8 mouse cellular contexts compared by ENCODE assay signal in the genomic region with DNA sequence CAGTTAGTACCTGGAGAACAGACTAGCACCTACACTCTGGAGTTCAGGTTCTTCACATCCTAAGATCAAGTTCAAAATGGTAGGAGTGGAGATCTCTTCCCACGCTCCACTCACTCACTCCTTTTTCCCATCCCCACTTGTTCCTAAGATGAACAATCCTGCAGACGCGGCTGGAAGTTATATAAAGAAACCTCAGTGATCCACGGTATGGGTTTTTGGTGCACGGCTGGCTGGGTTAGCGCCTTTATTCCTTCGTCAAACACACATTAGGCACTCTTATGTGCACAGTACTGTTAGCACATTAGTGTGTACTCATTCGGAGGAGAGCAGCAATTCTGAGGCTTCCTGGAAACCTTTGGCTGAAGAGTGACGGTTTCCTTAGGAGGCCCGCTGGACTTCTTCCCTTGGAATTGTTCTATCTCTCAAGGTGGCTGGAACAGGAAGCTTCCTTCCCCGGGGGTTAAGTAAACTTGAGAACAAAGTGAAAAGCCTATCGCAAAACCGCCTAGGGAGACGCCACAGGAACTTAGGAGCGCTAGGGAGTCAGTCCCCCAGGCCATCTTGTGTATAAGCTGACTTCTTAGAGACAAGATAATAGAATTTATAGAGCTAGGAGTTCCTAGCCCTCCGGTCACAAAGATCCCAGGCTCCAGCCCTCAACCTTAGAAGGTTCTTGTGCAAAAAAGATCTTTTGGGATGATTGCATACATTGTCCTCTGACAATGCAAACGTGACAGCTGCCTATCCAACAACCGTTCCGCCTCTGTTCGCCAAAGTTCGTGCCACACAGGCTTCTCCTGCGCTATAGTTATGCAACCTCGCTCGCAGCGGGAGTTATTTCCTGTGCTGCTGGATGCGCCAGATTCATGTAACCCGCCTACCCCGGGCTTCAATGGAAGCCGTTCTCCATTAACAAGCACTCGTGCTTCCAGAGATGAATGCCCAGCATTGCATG. TPM values are rescaled to one million over a fixed set of nuclear protein-coding genes. Genes with fewer than 3 reads are reported as not detected.
DNase-seq lines count a peak whose midpoint lies in the region; ATAC-seq lines count a peak whose summit lies in the region.

No protein-coding gene starts in this region.

- no peaks in the 10 kb centered on the region for H3K36me3 ChIP-seq in hindbrain, embryonic 14.5 days (replicated peaks; ENCODE audit: control insufficient read depth, insufficient read depth)

- peak overlapping the region; percentile 97 for H3K27ac ChIP-seq in hindbrain, embryonic 14.5 days

- H3K9me3 ChIP-seq in hindbrain, embryonic 14.5 days (ENCODE audit: control insufficient read depth, low read length), result no peaks in the 10 kb centered on the region

- peaks cover 19% of the 10 kb centered on the region for H3K4me1 ChIP-seq in hindbrain, embryonic 14.5 days (replicated peaks; ENCODE audit: control insufficient read depth, insufficient read depth, low read length)

- H3K4me2 ChIP-seq in hindbrain, embryonic 14.5 days (replicated peaks), result peak overlapping the region; percentile 85

- peak; percentile 57 for ATAC-seq in hindbrain, embryonic 14.5 days (ENCODE audit: low FRiP score)

- H3K27me3 ChIP-seq in hindbrain, embryonic 14.5 days (ENCODE audit: control insufficient read depth, insufficient read depth, low read length), result no peaks in the 10 kb centered on the region

- 2% methylated on average over 30 of the region's 30 CpGs for WGBS in hindbrain, embryonic 14.5 days

- peak overlapping the region; percentile 72 for H3K4me3 ChIP-seq in hindbrain, embryonic 14.5 days (replicated peaks; ENCODE audit: low read length)

- peak overlapping the region; percentile 84 for H3K9ac ChIP-seq in hindbrain, embryonic 14.5 days

- peak; percentile 70 for DNase-seq in WW6 (ENCODE audit: low read depth, low spot score)
- DNase-seq in cerebellum, postnatal 25 days, result peak; percentile 87 to 90
- peak; percentile 85 to 89 for DNase-seq in frontal cortex, postnatal 36 days (ENCODE audit: low spot score in 2 of 2)
- peak; percentile 78 for DNase-seq in hindbrain, embryonic 14.5 days (ENCODE audit: low spot score)
- DNase-seq in layer of hippocampus, postnatal 36 days, result peak; percentile 81 to 82
- peak; percentile 77 for DNase-seq in lung, postnatal 14 days
- DNase-seq in retina, postnatal 1 day, result peak; percentile 88
- peak; percentile 45 for DNase-seq in urinary bladder, adult 2 months (ENCODE audit: low spot score)

RNA-seq across cellular contexts. Expression of a gene that starts 1.6 kb away (rescaled TPM):
- 22.7 and 23.4 TPM in 2 replicates for polyA plus RNA-seq in hindbrain, embryonic 14.5 days (2014; fragmentation: Nextera tagmentation; extraction: Ambion mirVana)
- total RNA-seq in layer of hippocampus, postnatal 36 days (2021), result 100 to 1,000 TPM; 112 to 114 TPM
- 12.5 and 15.9 TPM in 2 replicates for polyA plus RNA-seq in urinary bladder, adult 2 months (2012; rRNA removed)

Comparison
In these comparisons a context has a peak if more than half of its experiments do, and no peak if none do; other contexts are left out.
1. Peak in every context shown above with its lines: DNase-seq, ATAC-seq, H3K4me3 ChIP-seq and H3K27ac ChIP-seq.